Mouse (Mus musculus): ENCODE measurements around the gene Gm10837. TPM values are rescaled to one million over a fixed set of nuclear protein-coding genes. Genes with fewer than 3 reads are reported as not detected.

Gene Gm10837
- polyA plus RNA-seq, 1 experiment: not detected

DNA sequence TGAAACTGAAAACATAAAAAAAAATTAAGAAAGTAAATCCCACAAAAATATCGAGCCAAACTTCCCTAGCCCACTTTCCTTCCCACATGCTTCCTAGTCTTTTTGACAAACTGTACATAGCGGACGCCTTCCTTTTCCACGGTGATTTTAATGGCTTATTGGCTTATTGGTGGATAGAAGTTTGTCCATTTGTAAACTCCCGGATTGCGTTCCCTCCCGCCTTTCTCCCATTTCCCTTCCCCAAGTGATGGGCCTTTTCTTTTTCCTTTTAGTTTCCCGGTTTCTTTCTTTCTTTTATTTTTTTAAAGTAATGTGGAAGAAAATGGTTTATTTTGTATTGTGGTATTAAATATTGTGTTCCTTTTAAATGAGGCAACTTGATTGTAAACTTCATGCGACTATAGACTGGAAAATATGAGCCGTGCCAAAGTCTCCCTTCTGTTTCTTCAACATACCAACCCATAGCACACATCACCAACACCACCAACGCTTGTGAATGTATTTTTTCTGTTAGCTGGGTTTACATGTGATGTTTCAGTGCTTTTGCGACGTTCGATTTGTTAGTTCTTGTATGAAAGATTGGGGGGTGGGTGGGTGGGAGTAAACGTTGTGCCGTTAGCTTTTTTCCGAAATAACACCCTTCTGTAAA, 10.8 kb upstream of the Gm10837 start:
- H3K4me1 ChIP-seq (ENCODE audit: control insufficient read depth, insufficient read depth, insufficient read length): peaks cover 13% of the 10 kb centered on the region
- DNase-seq (ENCODE audit: low read depth in 1 of 2, low spot score in 2 of 2): no peak
- no peak overlapping the region for H3K27ac ChIP-seq (ENCODE audit: insufficient read depth, low read length)
- TF ChIP-seq POLR2A (IDR thresholded peaks at IDR 0.05; ENCODE audit: low read depth, low read length) (no peak), CTCF (IDR thresholded peaks at IDR 0.05; ENCODE audit: extremely low read depth, insufficient read depth, insufficient read length, insufficient replicate concordance) (no peak)
- no peaks in the 10 kb centered on the region for H3K36me3 ChIP-seq (ENCODE audit: control insufficient read depth, insufficient read depth, low read length)
- H3K4me3 ChIP-seq (ENCODE audit: extremely low read depth, insufficient read depth, insufficient read length): no peak overlapping the region
- peaks cover 65% of the 10 kb centered on the region for H3K27me3 ChIP-seq (ENCODE audit: control insufficient read depth, insufficient read depth, low read length)
- 31% methylated on average over 17 of the region's 17 CpGs for WGBS

DNA sequence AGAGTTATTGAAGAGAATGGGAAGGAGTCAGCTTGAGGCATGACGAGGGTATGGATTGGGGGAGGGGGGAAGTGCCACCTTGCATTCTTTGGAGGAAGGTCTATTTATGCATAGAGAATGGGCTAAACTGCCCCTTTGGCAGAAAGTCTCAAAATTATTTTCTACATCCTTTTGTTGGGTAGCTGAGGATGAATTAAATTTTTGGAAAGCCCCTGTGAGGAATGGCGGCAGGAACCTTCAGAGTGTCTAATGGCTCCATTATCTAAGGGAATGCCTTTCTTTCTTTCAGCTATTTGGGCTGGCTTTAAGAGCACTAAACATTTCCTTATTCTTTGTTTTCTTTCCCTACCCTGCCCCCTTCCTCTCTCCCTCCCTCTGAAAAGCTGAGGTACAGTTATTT, 10.0 kb upstream of the Gm10837 start:
- WGBS: 18% methylated on average over 2 of the region's 2 CpGs
- DNase-seq (ENCODE audit: low read depth in 1 of 2, low spot score in 2 of 2): no peak
- H3K4me1 ChIP-seq (ENCODE audit: control insufficient read depth, insufficient read depth, insufficient read length): peaks cover 8% of the 10 kb centered on the region
- no peak overlapping the region for H3K27ac ChIP-seq (ENCODE audit: insufficient read depth, low read length)
- no peaks in the 10 kb centered on the region for H3K36me3 ChIP-seq (ENCODE audit: control insufficient read depth, insufficient read depth, low read length)
- H3K4me3 ChIP-seq (ENCODE audit: extremely low read depth, insufficient read depth, insufficient read length): no peak overlapping the region
- TF ChIP-seq POLR2A (IDR thresholded peaks at IDR 0.05; ENCODE audit: low read depth, low read length) (no peak), CTCF (IDR thresholded peaks at IDR 0.05; ENCODE audit: extremely low read depth, insufficient read depth, insufficient read length, insufficient replicate concordance) (no peak)
- peaks cover 65% of the 10 kb centered on the region for H3K27me3 ChIP-seq (ENCODE audit: control insufficient read depth, insufficient read depth, low read length)

- Histone ChIP-seq H3K27me3 (ENCODE audit: control insufficient read depth, insufficient read depth, low read length) (peaks cover 62% of the 10 kb centered on the region), H3K4me1 (ENCODE audit: control insufficient read depth, insufficient read depth, insufficient read length) (no peaks in the 10 kb centered on the region; the same call in 1 of the 2 replicates), H3K27ac (ENCODE audit: insufficient read depth, low read length) (no peak overlapping the region), H3K36me3 (ENCODE audit: control insufficient read depth, insufficient read depth, low read length) (no peaks in the 10 kb centered on the region), H3K4me3 (ENCODE audit: extremely low read depth, insufficient read depth, insufficient read length) (no peak overlapping the region)
- no peak for DNase-seq (ENCODE audit: low read depth in 1 of 2, low spot score in 2 of 2)
- WGBS: 12% methylated on average over 15 of the region's 15 CpGs
- TF ChIP-seq POLR2A (IDR thresholded peaks at IDR 0.05; ENCODE audit: low read depth, low read length) (no peak), CTCF (IDR thresholded peaks at IDR 0.05; ENCODE audit: extremely low read depth, insufficient read depth, insufficient read length, insufficient replicate concordance) (no peak)
These were observed 9.2 kb upstream of the Gm10837 start for GRCm38 (mm10) chr14:122481181-122481580.

DNA sequence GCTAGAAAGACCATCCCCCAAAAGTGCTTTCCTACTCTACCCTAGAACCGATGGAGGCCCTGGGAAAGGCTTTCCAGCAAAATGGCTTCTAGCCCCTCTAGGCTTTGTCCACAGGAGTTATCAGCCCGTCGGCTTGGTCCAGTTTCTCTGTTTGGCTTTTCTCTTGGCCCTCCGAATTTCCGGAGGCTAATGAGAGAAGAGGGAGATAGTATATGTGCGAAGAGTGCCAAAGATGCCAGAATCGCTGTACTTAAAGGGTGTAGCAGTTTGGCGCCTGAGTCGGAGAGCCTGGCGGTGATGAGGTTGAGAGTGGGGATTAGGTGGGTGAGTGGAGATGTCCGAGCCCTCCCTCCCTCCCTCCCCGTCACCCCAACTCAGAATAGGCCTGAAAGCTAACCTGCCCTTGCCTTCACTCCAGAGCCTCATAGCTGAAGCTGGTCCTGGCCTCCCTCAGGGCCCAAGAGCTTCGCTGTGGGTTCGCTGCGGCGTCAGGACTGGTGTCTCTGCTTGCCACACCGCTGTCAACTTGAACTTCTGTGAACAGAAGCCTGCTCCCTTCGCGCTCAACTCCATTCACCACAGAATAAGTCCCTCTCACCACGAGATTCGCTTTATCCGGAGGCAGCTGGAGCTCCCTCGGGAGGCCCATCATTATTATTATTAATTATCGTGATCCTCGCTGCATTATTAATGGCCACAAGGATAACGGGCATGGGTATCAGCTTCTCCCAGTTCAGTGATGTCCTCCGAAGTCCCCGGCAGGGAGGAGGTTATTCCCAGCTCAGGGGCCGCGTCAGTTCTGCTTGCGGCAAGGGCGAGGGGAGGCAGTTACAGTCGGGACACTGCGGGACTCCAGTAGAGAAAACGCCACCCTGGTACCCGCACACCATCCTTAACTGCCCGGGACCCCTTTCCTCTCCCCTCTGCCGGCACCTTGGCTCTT, 8.0 kb upstream of the Gm10837 start:
- Histone ChIP-seq H3K27me3 (ENCODE audit: control insufficient read depth, insufficient read depth, low read length) (peaks cover 51% of the 10 kb centered on the region), H3K4me3 (ENCODE audit: extremely low read depth, insufficient read depth, insufficient read length) (no peak overlapping the region), H3K36me3 (ENCODE audit: control insufficient read depth, insufficient read depth, low read length) (no peaks in the 10 kb centered on the region), H3K4me1 (ENCODE audit: control insufficient read depth, insufficient read depth, insufficient read length) (no peaks in the 10 kb centered on the region; the same call in 1 of the 2 replicates), H3K27ac (ENCODE audit: insufficient read depth, low read length) (no peak overlapping the region)
- TF ChIP-seq CTCF (IDR thresholded peaks at IDR 0.05; ENCODE audit: extremely low read depth, insufficient read depth, insufficient read length, insufficient replicate concordance): no peak
- TF ChIP-seq POLR2A (IDR thresholded peaks at IDR 0.05; ENCODE audit: low read depth, low read length): no peak
- WGBS: 7% methylated on average over 38 of the region's 38 CpGs
- DNase-seq (ENCODE audit: low read depth in 1 of 2, low spot score in 2 of 2): no peak

DNA sequence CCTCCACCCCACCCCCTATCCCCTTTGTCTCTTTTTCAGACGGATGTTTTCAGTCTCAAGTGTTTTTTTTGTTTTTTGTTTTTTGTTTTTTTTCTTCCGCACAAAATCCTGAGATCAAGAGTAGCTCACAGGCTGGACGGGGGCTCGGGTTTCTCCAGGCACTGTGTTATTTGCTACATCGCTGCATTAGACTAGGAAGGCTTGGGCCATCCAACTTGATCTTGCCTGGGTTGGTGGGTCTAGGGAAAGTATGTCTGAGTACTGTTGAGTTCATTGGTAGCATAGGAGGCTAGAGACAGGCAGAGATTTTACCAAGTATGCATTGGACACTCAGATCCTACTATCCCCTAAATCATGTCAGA, 7.4 kb upstream of the Gm10837 start:
- DNase-seq (ENCODE audit: low read depth in 1 of 2, low spot score in 2 of 2): no peak
- no peak overlapping the region for H3K4me3 ChIP-seq (ENCODE audit: extremely low read depth, insufficient read depth, insufficient read length)
- no peaks in the 10 kb centered on the region for H3K36me3 ChIP-seq (ENCODE audit: control insufficient read depth, insufficient read depth, low read length)
- WGBS: 6% methylated on average over 5 of the region's 5 CpGs
- H3K4me1 ChIP-seq (ENCODE audit: control insufficient read depth, insufficient read depth, insufficient read length): no peaks in the 10 kb centered on the region; the same call in 1 of the 2 replicates
- peaks cover 50% of the 10 kb centered on the region for H3K27me3 ChIP-seq (ENCODE audit: control insufficient read depth, insufficient read depth, low read length)
- no peak overlapping the region for H3K27ac ChIP-seq (ENCODE audit: insufficient read depth, low read length)
- no peak for TF ChIP-seq POLR2A (IDR thresholded peaks at IDR 0.05; ENCODE audit: low read depth, low read length)
- no peak for TF ChIP-seq CTCF (IDR thresholded peaks at IDR 0.05; ENCODE audit: extremely low read depth, insufficient read depth, insufficient read length, insufficient replicate concordance)

DNA sequence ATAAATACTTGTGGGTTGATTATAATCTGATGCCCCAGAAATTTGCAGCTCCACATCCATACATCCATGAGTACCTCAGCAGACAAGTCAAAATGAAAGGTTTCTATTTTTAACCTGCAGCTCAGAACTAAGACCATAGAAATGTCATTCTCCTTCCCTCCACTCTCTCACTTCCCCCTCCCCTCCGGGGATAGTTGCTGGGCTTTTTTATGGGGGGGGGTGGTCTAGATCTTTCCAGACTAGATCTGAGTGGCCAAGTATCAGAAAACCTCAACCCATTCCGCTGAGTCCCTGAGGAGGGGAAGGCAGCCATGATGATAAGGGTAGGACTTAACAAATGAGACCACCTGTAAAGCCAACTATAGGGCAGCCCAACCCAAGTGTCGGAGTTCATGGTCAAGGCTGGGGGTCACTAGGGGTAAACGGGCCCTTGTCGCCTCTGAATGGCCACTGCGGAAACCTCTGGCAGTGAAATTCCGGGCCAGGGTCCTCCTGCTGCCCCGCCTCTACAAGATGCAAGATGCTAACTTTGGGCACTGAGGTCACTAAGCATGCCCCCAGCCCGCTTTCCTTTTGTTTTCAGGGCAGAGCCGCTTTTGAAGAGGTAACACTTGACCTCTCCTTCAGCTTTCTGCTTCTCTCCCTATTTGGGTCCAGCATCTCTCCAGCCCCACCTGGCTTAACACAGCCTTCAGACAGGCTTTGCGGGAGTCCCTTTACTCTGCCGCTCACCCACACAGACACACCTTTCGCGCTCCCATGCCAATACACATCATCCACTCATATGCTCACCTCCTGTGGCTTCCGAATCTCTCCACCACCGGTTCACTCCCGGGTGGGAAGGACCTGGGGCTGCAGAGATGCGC, 6.6 kb upstream of the Gm10837 start:
- WGBS: 5% methylated on average over 18 of the region's 18 CpGs
- Histone ChIP-seq H3K4me1 (ENCODE audit: control insufficient read depth, insufficient read depth, insufficient read length) (no peaks in the 10 kb centered on the region; the same call in 1 of the 2 replicates), H3K4me3 (ENCODE audit: extremely low read depth, insufficient read depth, insufficient read length) (no peak overlapping the region), H3K27ac (ENCODE audit: insufficient read depth, low read length) (no peak overlapping the region), H3K27me3 (ENCODE audit: control insufficient read depth, insufficient read depth, low read length) (peaks cover 43% of the 10 kb centered on the region), H3K36me3 (ENCODE audit: control insufficient read depth, insufficient read depth, low read length) (no peaks in the 10 kb centered on the region)
- TF ChIP-seq CTCF (IDR thresholded peaks at IDR 0.05; ENCODE audit: extremely low read depth, insufficient read depth, insufficient read length, insufficient replicate concordance) (no peak), POLR2A (IDR thresholded peaks at IDR 0.05; ENCODE audit: low read depth, low read length) (no peak)
- no peak for DNase-seq (ENCODE audit: low read depth in 1 of 2, low spot score in 2 of 2)
